Mouse (Mus musculus) lung, postnatal 0 days (tissue): Measurements from ENCODE around the gene Aspscr1.

Experiments used
- CTCF ChIP-seq: IDR thresholded peaks from 2 replicates; pipeline ENCODE4 v1.5.1; 2016; ENCODE audit warnings: antibody characterized with exemption, mild to moderate bottlenecking
- EP300 ChIP-seq: IDR thresholded peaks from 2 replicates; pipeline ENCODE4 v1.6.1; 2016; ENCODE audit warnings: antibody characterized with exemption, mild to moderate bottlenecking, control low read depth

DNA sequence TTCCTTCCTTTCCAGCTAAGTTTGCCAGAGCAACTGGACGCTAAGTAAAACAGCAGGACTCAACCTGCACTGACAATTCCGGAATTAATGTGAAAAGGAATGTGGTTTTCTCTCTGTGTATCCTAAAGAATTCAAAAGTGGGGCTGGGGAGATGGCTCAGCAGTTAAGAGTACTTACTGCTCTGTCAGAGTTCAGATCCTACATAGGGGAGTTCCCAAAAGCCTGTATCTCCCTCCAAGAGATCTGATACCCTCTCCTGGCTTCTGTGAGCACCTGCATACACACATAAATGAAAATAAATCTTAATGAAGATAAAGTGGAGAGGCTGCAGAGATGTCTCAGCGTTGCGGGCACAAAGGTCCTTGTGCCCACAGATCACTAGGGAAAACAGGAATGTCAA, 78.8 kb downstream of the Aspscr1 start:
- TF ChIP-seq CTCF (no peak), EP300 (no peak)
